ENCODE assay signal across 34 mouse cellular contexts in the genomic region with DNA sequence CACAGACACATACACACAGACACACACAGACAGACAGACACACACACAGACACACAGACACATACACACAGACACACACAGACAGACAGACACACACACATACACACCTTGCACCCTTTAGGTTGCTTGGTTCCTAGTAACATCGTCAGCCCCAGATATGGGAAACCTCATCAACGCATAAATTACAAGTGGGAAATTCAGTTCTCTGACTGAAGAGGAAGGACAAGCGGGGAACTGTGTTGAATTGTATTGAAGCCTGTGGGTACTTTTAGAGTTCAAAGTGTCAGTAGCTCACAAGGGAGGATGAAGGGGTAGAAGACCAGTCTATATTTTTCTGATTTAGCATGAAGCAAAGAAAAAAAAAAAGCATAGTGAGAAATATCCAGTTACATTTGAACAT. TPM values are rescaled to one million over a fixed set of nuclear protein-coding genes. Genes with fewer than 3 reads are reported as not detected.
DNase-seq lines count a peak whose midpoint lies in the region; ATAC-seq and TF ChIP-seq lines count a peak whose summit lies in the region.
"Had no signal": no experiment of that assay in that cellular context is flagged by ENCODE, and none has a peak within 500 bp of the region (broad histone marks: within the 10 kb centered on the region; RNA-seq: fewer than 3 reads in every experiment).

No protein-coding gene starts in this region.

- peaks cover 10% of the 10 kb centered on the region; the same call in 1 of the 2 replicates for H3K79me2 ChIP-seq in CH12.LX (replicated peaks; ENCODE audit: control insufficient read depth, extremely low read depth, insufficient read depth, poor library complexity, severe bottlenecking)

- no peaks in the 10 kb centered on the region for H3K9me3 ChIP-seq in CH12.LX (replicated peaks; ENCODE audit: low read length)
- H3K9me3 ChIP-seq: embryonic facial prominence, embryonic 10.5 days; embryonic facial prominence, embryonic 13.5 days; forebrain, embryonic 12.5 days; forebrain, embryonic 15.5 days; G1E; hindbrain, embryonic 10.5 days; hindbrain, embryonic 13.5 days had no signal

- TF ChIP-seq POLR2A in spleen, adult 2 months (IDR thresholded peaks at IDR 0.05; ENCODE audit: low read depth, low read length): no peak
- no peak for TF ChIP-seq POLR2A in CH12.LX (IDR thresholded peaks at IDR 0.05; ENCODE audit: low read depth, low read length)

- peak in 1 of 2 experiments; percentile 32 for DNase-seq in spleen, adult 2 months (ENCODE audit: low read depth in 1 of 2, low spot score in 2 of 2)
- DNase-seq in spleen, postnatal 10 days (ENCODE audit: low spot score in 2 of 2): no peak
- DNase-seq in CH12.LX (ENCODE audit: extremely low read depth): peak; percentile 79
- DNase-seq in kidney, postnatal 14 days: no peak
- DNase-seq in gastrocnemius, postnatal 14 days: no peak
- no peak for DNase-seq in kidney, postnatal 10 days
- DNase-seq: adrenal gland, postnatal 10 days; adrenal gland, postnatal 36 days; cerebellum, adult 11 months; cerebellum, adult 2 months; cerebellum, adult 9-11 months; cerebellum, postnatal 25 days; embryo, embryonic 11 days; gastrocnemius, postnatal 25 days had no signal

- peak overlapping the region; percentile 20; the same call in 1 of the 2 replicates for H3K4me3 ChIP-seq in spleen, adult 2 months (ENCODE audit: extremely low read depth, insufficient read depth, insufficient read length)
- H3K4me3 ChIP-seq in CH12.LX (replicated peaks in 1 of 3; ENCODE audit: low read depth in 2 of 3, low read length in 2 of 3, poor library complexity in 1 of 3): peak overlapping the region in 2 of 3 experiments; percentile 67 to 69
- H3K4me3 ChIP-seq: embryonic facial prominence, embryonic 10.5 days; embryonic facial prominence, embryonic 13.5 days; erythroblast, embryonic 14.5 days; forebrain, embryonic 12.5 days; forebrain, embryonic 15.5 days; hindbrain, embryonic 10.5 days; hindbrain, embryonic 13.5 days had no signal

- peaks cover 4% of the 10 kb centered on the region; the same call in 1 of the 2 replicates for H3K4me1 ChIP-seq in spleen, adult 2 months (ENCODE audit: control insufficient read depth, insufficient read depth, insufficient read length)
- peaks cover 14 to 38% of the 10 kb centered on the region in 2 experiments for H3K4me1 ChIP-seq in CH12.LX (ENCODE audit: control insufficient read depth in 1 of 2, insufficient read depth in 2 of 2)
- H3K4me1 ChIP-seq: embryonic facial prominence, embryonic 13.5 days; forebrain, embryonic 12.5 days; forebrain, embryonic 15.5 days; hindbrain, embryonic 13.5 days had no signal

- H3K36me3 ChIP-seq in spleen, adult 2 months (ENCODE audit: control insufficient read depth, insufficient read depth, low read length): peaks cover 6% of the 10 kb centered on the region; the same call in 1 of the 2 replicates
- H3K36me3 ChIP-seq in CH12.LX (replicated peaks in 1 of 2; ENCODE audit: control insufficient read depth in 1 of 2, insufficient read depth in 1 of 2, low read length in 1 of 2): peaks cover 16 to 30% of the 10 kb centered on the region in 2 experiments
- H3K36me3 ChIP-seq: embryonic facial prominence, embryonic 10.5 days; embryonic facial prominence, embryonic 13.5 days; forebrain, embryonic 12.5 days; forebrain, embryonic 15.5 days; G1E; hindbrain, embryonic 10.5 days; hindbrain, embryonic 13.5 days had no signal

- no peak for TF ChIP-seq EP300 in CH12.LX (IDR thresholded peaks at IDR 0.05; ENCODE audit: low read length)

- no peak overlapping the region for H3K9ac ChIP-seq in CH12.LX (ENCODE audit: insufficient read depth, low read depth)
- H3K9ac ChIP-seq: embryonic facial prominence, embryonic 13.5 days; forebrain, embryonic 12.5 days; forebrain, embryonic 15.5 days; hindbrain, embryonic 13.5 days had no signal

- no peak overlapping the region for H3K4me2 ChIP-seq in CH12.LX (ENCODE audit: insufficient read depth, low read depth, poor library complexity, severe bottlenecking)
- H3K4me2 ChIP-seq: embryonic facial prominence, embryonic 13.5 days; forebrain, embryonic 12.5 days; forebrain, embryonic 15.5 days; heart, embryonic 11.5 days; hindbrain, embryonic 13.5 days had no signal

- H3K27me3 ChIP-seq in spleen, adult 2 months (ENCODE audit: control insufficient read depth, insufficient read depth, low read length): no peaks in the 10 kb centered on the region
- no peaks in the 10 kb centered on the region for H3K27me3 ChIP-seq in CH12.LX (replicated peaks)
- H3K27me3 ChIP-seq: embryonic facial prominence, embryonic 13.5 days; forebrain, embryonic 12.5 days; forebrain, embryonic 15.5 days; hindbrain, embryonic 13.5 days; Patski had no signal

- peak overlapping the region; percentile 85 for H3K27ac ChIP-seq in spleen, adult 2 months (ENCODE audit: insufficient read depth, low read length)
- no peak overlapping the region; the same call in 1 of the 2 replicates for H3K27ac ChIP-seq in CH12.LX (ENCODE audit: insufficient read depth, low read depth)
- H3K27ac ChIP-seq: embryonic facial prominence, embryonic 10.5 days; embryonic facial prominence, embryonic 13.5 days; forebrain, embryonic 12.5 days; forebrain, embryonic 15.5 days; hindbrain, embryonic 10.5 days; hindbrain, embryonic 13.5 days had no signal

- no peak for TF ChIP-seq RAD21 in CH12.LX (IDR thresholded peaks at IDR 0.05; ENCODE audit: low read depth, low read length)

- in situ Hi-C loops in CH12.LX (cut with MboI; ENCODE audit: low pct_ligation_motif_present, low pct_unique_long_range_greater_than_20kb, low sequenced_read_pairs): loop anchor here (25.0 kb wide), 1 partner anchor 1380 kb away; no protein-coding TSS in a partner anchor

- ATAC-seq in common myeloid progenitor, adult 5-6 weeks (replicated peaks; ENCODE audit: low read depth, poor library complexity, severe bottlenecking): 0 out of 2 replicates have a peak, but pooled peaks have one; percentile 33
- peak; percentile 25; the same call in 1 of the 2 replicates for ATAC-seq in neutrophil, adult 5-6 weeks (ENCODE audit: extremely low read depth, insufficient number of reproducible peaks, low FRiP score, poor library complexity, severe bottlenecking)
- ATAC-seq: forebrain, embryonic 15.5 days; hindbrain, embryonic 16.5 days; Patski had no signal

- dilution Hi-C loops in CH12.LX (cut with MboI; ENCODE audit: extremely low pct_ligation_motif_present, extremely low pct_unique_long_range_greater_than_20kb, low sequenced_read_pairs): no loop called here

- intact Hi-C loops in gastrocnemius, postnatal 14 days (cut with DNase I; ENCODE audit: low total_unique reads): no loop called here

- no peak for TF ChIP-seq CTCF in spleen, adult 2 months (IDR thresholded peaks at IDR 0.05; ENCODE audit: extremely low read depth, insufficient read depth, insufficient read length, insufficient replicate concordance)
- TF ChIP-seq CTCF in CH12.LX (conservative IDR thresholded peaks at IDR 0.05 in 1 of 2, IDR thresholded peaks at IDR 0.05 in 1 of 2; ENCODE audit: low read depth in 2 of 2, low read length in 2 of 2): no peak

- WGBS in spleen, adult 2 months: 19% methylated on average over 3 of the region's 3 CpGs

TF ChIP-seq in CH12.LX, 34 proteins besides CTCF, POLR2A, EP300 and RAD21:
- TF ChIP-seq USF2 (conservative IDR thresholded peaks at IDR 0.05; ENCODE audit: low read depth, low read length) (no peak), TBP (conservative IDR thresholded peaks at IDR 0.05; ENCODE audit: low read depth, low read length) (peak; percentile 37; the same call in 1 of the 2 replicates)
TF ChIP-seq in CH12.LX: peak in this region for 1.

RNA-seq across cellular contexts. Expression of a gene that starts 0.4 kb away (rescaled TPM):
- 279 and 393 TPM in 2 replicates for polyA plus RNA-seq in spleen, adult 2 months (2012; rRNA removed)
- 28.9 and 29.7 TPM in 2 replicates for total RNA-seq in CH12.LX (2012; rRNA removed)
- total RNA-seq in CH12.LX (2014; rRNA removed): 31.2 and 34.4 TPM in 2 replicates
- 48.5 and 58.2 TPM in 2 replicates for polyA plus RNA-seq in CH12.LX (2012; ENCODE audit: insufficient read length, low read depth)
- 1.6 TPM in 2 replicates for total RNA-seq in common myeloid progenitor, adult 5-6 weeks (2017)
- 222 and 223 TPM in 2 replicates for total RNA-seq in neutrophil, adult 5-6 weeks (2017)
- under 1 TPM in 1 of 2 experiments, not detected in 1; 0.08 TPM for total RNA-seq in gastrocnemius, postnatal 14 days (2021)
- total RNA-seq: gastrocnemius, adult 18-20 months had no signal
- polyA plus RNA-seq: embryonic facial prominence, embryonic 13.5 days; erythroblast, embryonic 14.5 days; forebrain, embryonic 12.5 days; forebrain, embryonic 15.5 days; G1E; heart, embryonic 11.5 days; hindbrain, embryonic 13.5 days; hindbrain, embryonic 16.5 days had no signal

RNA-seq across cellular contexts. Expression of a gene that starts 19.9 kb away (rescaled TPM):
- 0.12 and 0.18 TPM in 2 replicates for polyA plus RNA-seq in spleen, adult 2 months (2012; rRNA removed)
- not detected in 2 replicates for total RNA-seq in CH12.LX (2012; rRNA removed)
- not detected in 2 replicates for total RNA-seq in CH12.LX (2014; rRNA removed)
- polyA plus RNA-seq in CH12.LX (2012; ENCODE audit: insufficient read length, low read depth): 0.10 TPM in 1 of 2 replicates, not detected in the other
- total RNA-seq in common myeloid progenitor, adult 5-6 weeks (2017): 1.4 TPM in 1 of 2 replicates, not detected in the other
- total RNA-seq in neutrophil, adult 5-6 weeks (2017): not detected in 2 replicates
- not detected for total RNA-seq in gastrocnemius, postnatal 14 days (2021)
- total RNA-seq: adrenal gland, adult 18-20 months; adrenal gland, postnatal 10 days; adrenal gland, postnatal 36 days; G1E; gastrocnemius, adult 18-20 months; gastrocnemius, postnatal 25 days; heart, postnatal 25 days had no signal
- polyA plus RNA-seq: cerebellum, adult 2 months; cortical plate, adult 2 months; embryonic facial prominence, embryonic 13.5 days; erythroblast, embryonic 14.5 days; forebrain, embryonic 12.5 days; forebrain, embryonic 15.5 days; G1E; heart, embryonic 11.5 days; heart, embryonic 14.5 days; heart, postnatal 0 days; hindbrain, embryonic 10.5 days; hindbrain, embryonic 13.5 days; hindbrain, embryonic 16.5 days; Patski had no signal

RNA-seq across cellular contexts. Expression of a gene that starts 29.3 kb away (rescaled TPM):
- polyA plus RNA-seq in spleen, adult 2 months (2012; rRNA removed): 97.1 and 102 TPM in 2 replicates
- total RNA-seq in CH12.LX (2012; rRNA removed) (0.25 TPM in 1 of 2 replicates, not detected in the other), CH12.LX (2014; rRNA removed) (not detected in 2 replicates)
- not detected in 2 replicates for polyA plus RNA-seq in CH12.LX (2012; ENCODE audit: insufficient read length, low read depth)
- total RNA-seq in common myeloid progenitor, adult 5-6 weeks (2017): 154 and 175 TPM in 2 replicates
- 10.7 and 13.1 TPM in 2 replicates for total RNA-seq in neutrophil, adult 5-6 weeks (2017)
- not detected for total RNA-seq in gastrocnemius, postnatal 14 days (2021)
- total RNA-seq: G1E; gastrocnemius, adult 18-20 months; gastrocnemius, postnatal 25 days; heart, postnatal 25 days had no signal
- polyA plus RNA-seq: cortical plate, adult 2 months; embryonic facial prominence, embryonic 10.5 days; erythroblast, embryonic 14.5 days; forebrain, embryonic 15.5 days; G1E; heart, embryonic 11.5 days; hindbrain, embryonic 10.5 days had no signal

RNA-seq across cellular contexts. Expression of a gene that starts 33.0 kb away (rescaled TPM):
- polyA plus RNA-seq in spleen, adult 2 months (2012; rRNA removed): 0.26 TPM in 1 of 2 replicates, not detected in the other
- total RNA-seq in CH12.LX (2012; rRNA removed) (not detected in 2 replicates), CH12.LX (2014; rRNA removed) (not detected in 2 replicates)
- not detected in 2 replicates for polyA plus RNA-seq in CH12.LX (2012; ENCODE audit: insufficient read length, low read depth)
- total RNA-seq in common myeloid progenitor, adult 5-6 weeks (2017): 2.9 TPM in 1 of 2 replicates, not detected in the other
- total RNA-seq in neutrophil, adult 5-6 weeks (2017): not detected in 2 replicates
- not detected for total RNA-seq in gastrocnemius, postnatal 14 days (2021)
- total RNA-seq: adrenal gland, adult 18-20 months; adrenal gland, postnatal 10 days; adrenal gland, postnatal 36 days; G1E; gastrocnemius, adult 18-20 months; gastrocnemius, postnatal 25 days; heart, adult 8-10 months; heart, postnatal 25 days had no signal
- polyA plus RNA-seq: cerebellum, adult 2 months; cortical plate, adult 2 months; embryonic facial prominence, embryonic 10.5 days; embryonic facial prominence, embryonic 13.5 days; erythroblast, embryonic 14.5 days; forebrain, embryonic 12.5 days; forebrain, embryonic 15.5 days; G1E; heart, embryonic 11.5 days; heart, embryonic 14.5 days; heart, postnatal 0 days; hindbrain, embryonic 10.5 days; hindbrain, embryonic 13.5 days; hindbrain, embryonic 16.5 days; Patski had no signal

RNA-seq across cellular contexts. Expression of a gene that starts 36.3 kb away (rescaled TPM):
- polyA plus RNA-seq in spleen, adult 2 months (2012; rRNA removed): 37.8 and 39.1 TPM in 2 replicates
- 186 and 201 TPM in 2 replicates for total RNA-seq in CH12.LX (2012; rRNA removed)
- total RNA-seq in CH12.LX (2014; rRNA removed): 147 and 157 TPM in 2 replicates
- 201 and 248 TPM in 2 replicates for polyA plus RNA-seq in CH12.LX (2012; ENCODE audit: insufficient read length, low read depth)
- total RNA-seq in common myeloid progenitor, adult 5-6 weeks (2017): 481 and 496 TPM in 2 replicates
- total RNA-seq in neutrophil, adult 5-6 weeks (2017): 36.3 and 42.4 TPM in 2 replicates
- 100 to 1,000 TPM; 341 to 442 TPM for total RNA-seq in gastrocnemius, postnatal 14 days (2021)

Comparison
In these comparisons a context has a peak if more than half of its experiments do, and no peak if none do; other contexts are left out.
1. RNA of a gene that starts 0.4 kb away (total RNA-seq): 222 to 223 TPM in neutrophil, adult 5-6 weeks and 28.9 to 34.4 TPM in CH12.LX; 1.6 TPM in common myeloid progenitor, adult 5-6 weeks and 0.08 TPM in gastrocnemius, postnatal 14 days; every median in the first group is over 10 times any median in the second.
2. RNA of a gene that starts 29.3 kb away (total RNA-seq): 154 to 175 TPM in common myeloid progenitor, adult 5-6 weeks; 10.7 to 13.1 TPM in neutrophil, adult 5-6 weeks, 0.25 TPM in CH12.LX and not detected in gastrocnemius, postnatal 14 days; every median in the first group is over 10 times any median in the second.